Mouse (Mus musculus) stomach, embryonic 14.5 days (tissue): ENCODE data around the gene Stk4. TPM values are rescaled to one million over a fixed set of nuclear protein-coding genes. Genes with fewer than 3 reads are reported as not detected.
A peak's percentile ranks its signal among the peaks of the same experiment; 100 is the strongest.
"Not testable (repeated sequence)": the region's sequence is repeated elsewhere in the genome, so short reads cannot be mapped to it uniquely, and the experiment has no call there.

ENCODE experiments used
- ATAC-seq: fragments of 200-750 bp; cut with Nextera tagmentation; 2 replicates; pipeline ENCODE4 v1.8.0; 2017; ENCODE audit warnings: low read depth, moderate TSS enrichment; ENCODE audit not compliant: insufficient number of reproducible peaks, insufficient read depth, low FRiP score
- H3K27ac ChIP-seq: fragments of 300-500 bp; sonication (generic); 2 replicates; pipeline ENCODE4 v1.5.1; 2014; ENCODE audit warnings: mild to moderate bottlenecking, low read length, moderate library complexity, mixed read lengths
- H3K27me3 ChIP-seq: fragments of 300-500 bp; sonication (generic); 2 replicates; pipeline ENCODE4 v1.6.1; 2014; ENCODE audit warnings: low read length, control low read depth, mixed read lengths; ENCODE audit not compliant: control insufficient read depth, insufficient read depth
- H3K36me3 ChIP-seq: fragments of 300-500 bp; sonication (generic); 2 replicates; pipeline ENCODE4 v1.6.1; 2014; ENCODE audit warnings: mild to moderate bottlenecking, control low read depth, low read length, moderate library complexity, mixed read lengths; ENCODE audit not compliant: control insufficient read depth, insufficient read depth
- H3K4me1 ChIP-seq: fragments of 300-500 bp; sonication (generic); 2 replicates; pipeline ENCODE4 v1.6.1; 2014; ENCODE audit warnings: low read length, control low read depth, mixed read lengths; ENCODE audit not compliant: control insufficient read depth, insufficient read depth
- H3K4me2 ChIP-seq: fragments of 300-500 bp; sonication (generic); replicated peaks from 2 replicates; pipeline ENCODE4 v1.6.1; 2014; ENCODE audit warnings: low read depth, low read length, control low read depth
- H3K4me3 ChIP-seq: fragments of 300-500 bp; sonication (generic); 2 replicates; pipeline ENCODE4 v1.5.1; 2014; ENCODE audit warnings: low read depth, low read length, control low read depth
- H3K9ac ChIP-seq: fragments of 300-500 bp; sonication (generic); replicated peaks from 2 replicates; pipeline ENCODE4 v1.6.1; 2014; ENCODE audit warnings: low read depth, mild to moderate bottlenecking, control low read depth, low read length, moderate library complexity, mixed read lengths
- H3K9me3 ChIP-seq: fragments of 300-500 bp; sonication (generic); 2 replicates; pipeline ENCODE4 v1.6.1; 2016; ENCODE audit warnings: low read depth, low read length, control low read depth; ENCODE audit not compliant: control insufficient read depth
- WGBS: fragments of 180-500 bp; shearing (Covaris S2); extraction: QIAGEN DNeasy Blood & Tissue Kit; methylation state at CpG from one replicate; pipeline ENCODE4 v1.1.7; 2014; 5-methylcytosine and 5-hydroxymethylcytosine counted together
- polyA plus RNA-seq: library from polyadenylated mRNA; unstranded; fragments of >200 nt; fragmentation: Nextera tagmentation; extraction: Ambion mirVana; gene quantifications from 2 replicates; pipeline ENCODE4 v1.2.1, GENCODE M21; 2014

Gene Stk4
- polyA plus RNA-seq, 1 experiment from 2014 or later, result 30.7 TPM

DNA sequence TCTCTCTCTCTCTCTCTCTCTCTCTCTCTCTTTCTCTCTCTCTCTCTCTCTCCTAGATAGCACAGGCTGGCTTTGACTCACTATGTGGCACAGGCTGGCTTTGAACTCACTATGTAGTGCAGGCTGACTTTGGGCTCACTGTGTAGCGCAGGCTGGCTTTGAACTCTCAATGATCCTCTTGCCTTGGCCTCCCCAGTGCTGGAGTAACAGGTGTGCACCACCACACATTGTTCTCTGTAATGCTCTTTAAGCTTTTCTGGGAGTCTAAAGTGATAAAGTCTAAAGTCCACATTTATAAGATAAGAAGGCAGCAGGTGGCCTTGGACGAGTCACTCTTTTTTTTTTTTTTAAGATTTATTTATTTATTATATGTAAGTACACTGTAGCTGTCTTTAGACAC lies 28.6 kb upstream of the Stk4 start:
- H3K9me3 ChIP-seq, result no peaks in the 10 kb centered on the region
- no peak overlapping the region for H3K4me3 ChIP-seq
- H3K9ac ChIP-seq, result no peak overlapping the region
- H3K36me3 ChIP-seq, result no peaks in the 10 kb centered on the region
- no peaks in the 10 kb centered on the region for H3K27me3 ChIP-seq
- H3K27ac ChIP-seq, result no peak overlapping the region
- no peak for ATAC-seq
- 75% methylated on average over 2 of the region's 2 CpGs for WGBS
- no peaks in the 10 kb centered on the region for H3K4me1 ChIP-seq
- H3K4me2 ChIP-seq, result no peak overlapping the region

GRCm38 (mm10) chr2:164047197-164047690 lies 22.9 kb upstream of the Stk4 start:
- Histone ChIP-seq H3K27ac (no peak overlapping the region), H3K4me3 (no peak overlapping the region), H3K4me1 (no peaks in the 10 kb centered on the region), H3K9me3 (no peaks in the 10 kb centered on the region), H3K27me3 (no peaks in the 10 kb centered on the region), H3K9ac (no peak overlapping the region), H3K36me3 (no peaks in the 10 kb centered on the region), H3K4me2 (peak overlapping the region; percentile 26)
- 7% methylated on average over 13 of the region's 16 CpGs for WGBS
- peak; percentile 77 for ATAC-seq

GRCm38 (mm10) chr2:164053767-164054166 lies 16.4 kb upstream of the Stk4 start:
- H3K9me3 ChIP-seq, result no peaks in the 10 kb centered on the region
- H3K4me3 ChIP-seq, result no peak overlapping the region
- no peak overlapping the region for H3K27ac ChIP-seq
- no peaks in the 10 kb centered on the region for H3K27me3 ChIP-seq
- WGBS, result 90% methylated on average over 8 of the region's 8 CpGs
- H3K36me3 ChIP-seq, result peaks cover 49% of the 10 kb centered on the region
- ATAC-seq, result no peak
- no peaks in the 10 kb centered on the region for H3K4me1 ChIP-seq
- H3K9ac ChIP-seq, result no peak overlapping the region
- no peak overlapping the region for H3K4me2 ChIP-seq

- WGBS, result 95% methylated on average over 8 of the region's 8 CpGs
These were observed 15.5 kb upstream of the Stk4 start for GRCm38 (mm10) chr2:164054671-164055070.

DNA sequence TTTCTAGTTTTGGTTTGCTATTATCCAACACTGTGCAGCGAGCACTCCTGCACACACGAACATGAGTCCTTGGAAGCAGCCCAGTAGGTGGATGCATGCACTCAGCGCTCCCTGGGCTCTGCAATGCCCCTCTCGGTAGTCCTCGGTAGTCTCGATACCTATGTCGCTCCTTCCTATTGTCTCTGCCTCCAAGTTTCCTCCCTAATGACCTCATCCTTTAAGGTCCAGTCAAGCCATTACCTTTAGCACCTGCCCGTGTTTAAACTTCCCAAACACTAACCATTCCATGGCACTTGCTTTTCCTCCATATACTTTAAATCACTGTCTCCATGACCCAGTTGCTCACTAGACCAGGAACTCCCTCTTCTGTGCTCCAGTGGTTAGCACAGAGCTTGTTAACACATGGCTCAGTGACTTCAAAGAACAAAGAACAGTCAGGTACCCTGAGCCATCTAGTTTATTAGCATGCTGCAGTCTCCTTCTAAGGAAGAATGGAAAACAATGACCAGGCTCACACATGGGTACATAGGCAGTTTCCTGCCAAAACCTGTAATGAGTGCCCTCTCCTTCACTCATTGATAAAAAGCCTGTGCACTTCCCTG lies 10.4 kb upstream of the Stk4 start:
- H3K4me3 ChIP-seq, result no peak overlapping the region
- H3K4me2 ChIP-seq, result no peak overlapping the region
- 90% methylated on average over 8 of the region's 8 CpGs for WGBS
- no peak overlapping the region for H3K9ac ChIP-seq
- no peak overlapping the region for H3K27ac ChIP-seq
- no peaks in the 10 kb centered on the region for H3K9me3 ChIP-seq
- peaks cover 75% of the 10 kb centered on the region for H3K36me3 ChIP-seq
- ATAC-seq, result no peak
- H3K4me1 ChIP-seq, result no peaks in the 10 kb centered on the region
- no peaks in the 10 kb centered on the region for H3K27me3 ChIP-seq

More at GRCm38 (mm10) chr2:164054671-164055070, 15.5 kb upstream of the Stk4 start:
- Histone ChIP-seq H3K4me3 (no peak overlapping the region), H3K4me2 (no peak overlapping the region), H3K36me3 (peaks cover 58% of the 10 kb centered on the region), H3K27ac (no peak overlapping the region), H3K9ac (no peak overlapping the region), H3K27me3 (no peaks in the 10 kb centered on the region), H3K4me1 (no peaks in the 10 kb centered on the region), H3K9me3 (no peaks in the 10 kb centered on the region)
- no peak for ATAC-seq

- Histone ChIP-seq H3K27me3 (no peaks in the 10 kb centered on the region), H3K9me3 (no peaks in the 10 kb centered on the region), H3K4me3 (peak within 1 kb of the TSS; percentile 98), H3K4me2 (peak within 1 kb of the TSS; percentile 86), H3K9ac (peak within 1 kb of the TSS; percentile 62), H3K4me1 (peaks cover 15% of the 10 kb centered on the region), H3K27ac (peak within 1 kb of the TSS; percentile 79), H3K36me3 (peaks cover 10% of the 10 kb centered on the region)
- ATAC-seq, result peak; percentile 97
- WGBS, result 1% methylated on average over 55 of the region's 55 CpGs
These were observed 779 bp downstream of the Stk4 start, which contains the start of gene Tomm34 for GRCm38 (mm10) chr2:164070765-164071436. Gene Tomm34, minus strand, starts transcription at chr2:164071169.

GRCm38 (mm10) chr2:164071437-164071820 lies 1.3 kb downstream of the Stk4 start:
- peaks cover 15% of the 10 kb centered on the region for H3K4me1 ChIP-seq
- peak overlapping the region; percentile 98; the same call in 1 of the 2 replicates for H3K4me3 ChIP-seq
- H3K27me3 ChIP-seq, H3K9ac ChIP-seq, H3K9me3 ChIP-seq, H3K36me3 ChIP-seq: not testable (repeated sequence)
- 73% methylated on average over 11 of the region's 11 CpGs for WGBS
- peak overlapping the region; percentile 86 for H3K4me2 ChIP-seq
- ATAC-seq, result 0 out of 2 replicates have a peak, but pooled peaks have one; percentile 0
- 0 out of 2 replicates have a peak overlapping the region, but pooled peaks have one; percentile 79 for H3K27ac ChIP-seq

- 89% methylated on average over 2 of the region's 2 CpGs for WGBS
- Histone ChIP-seq H3K27ac (no peak overlapping the region), H3K36me3 (peaks cover under 1% of the 10 kb centered on the region; the same call in 1 of the 2 replicates), H3K4me1 (peaks cover 15% of the 10 kb centered on the region), H3K27me3 (no peaks in the 10 kb centered on the region), H3K4me2 (no peak overlapping the region), H3K4me3 (no peak overlapping the region), H3K9me3 (no peaks in the 10 kb centered on the region), H3K9ac (no peak overlapping the region)
- ATAC-seq, result no peak
These were observed 2.0 kb downstream of the Stk4 start for GRCm38 (mm10) chr2:164072109-164072508.
